Mouse (Mus musculus): ENCODE data around the gene Rpap1.

Gene Rpap1

GRCm38 (mm10) chr2:119787206-119787883 is at the start of gene Rpap1:
Gene Rpap1, minus strand, starts transcription at chr2:119787537.
- DNase-seq (ENCODE audit: low read depth, low spot score): peak; percentile 61

- DNase-seq (ENCODE audit: low read depth, low spot score): no peak
These were observed 46.9 kb upstream of the Rpap1 start for GRCm38 (mm10) chr2:119834231-119834630.

GRCm38 (mm10) chr2:119830579-119830978 is 43.2 kb upstream of the Rpap1 start:
- no peak for DNase-seq (ENCODE audit: low read depth, low spot score)

GRCm38 (mm10) chr2:119821136-119821535 is 33.8 kb upstream of the Rpap1 start:
- no peak for DNase-seq (ENCODE audit: low read depth, low spot score)

- no peak for DNase-seq (ENCODE audit: low read depth, low spot score)
These were observed 31.4 kb upstream of the Rpap1 start for GRCm38 (mm10) chr2:119818668-119819272.

- no peak for DNase-seq (ENCODE audit: low read depth, low spot score)
These were observed 29.7 kb upstream of the Rpap1 start for GRCm38 (mm10) chr2:119817047-119817446.

GRCm38 (mm10) chr2:119816611-119817010 is 29.3 kb upstream of the Rpap1 start:
- DNase-seq (ENCODE audit: low read depth, low spot score): no peak

GRCm38 (mm10) chr2:119814376-119814933 is 27.1 kb upstream of the Rpap1 start:
- no peak for DNase-seq (ENCODE audit: low read depth, low spot score)

GRCm38 (mm10) chr2:119811490-119812146 is 24.3 kb upstream of the Rpap1 start:
- DNase-seq (ENCODE audit: low read depth, low spot score): no peak

- no peak for DNase-seq (ENCODE audit: low read depth, low spot score)
These were observed 23.6 kb upstream of the Rpap1 start for GRCm38 (mm10) chr2:119810890-119811289.

- no peak for DNase-seq (ENCODE audit: low read depth, low spot score)
These were observed 21.5 kb upstream of the Rpap1 start for GRCm38 (mm10) chr2:119808881-119809280.

- DNase-seq (ENCODE audit: low read depth, low spot score): no peak
These were observed 21.1 kb upstream of the Rpap1 start for GRCm38 (mm10) chr2:119808438-119808837.

GRCm38 (mm10) chr2:119805536-119805935 is 18.2 kb upstream of the Rpap1 start:
- no peak for DNase-seq (ENCODE audit: low read depth, low spot score)

- DNase-seq (ENCODE audit: low read depth, low spot score): no peak
These were observed 17.4 kb upstream of the Rpap1 start for GRCm38 (mm10) chr2:119804776-119805175.

- no peak for DNase-seq (ENCODE audit: low read depth, low spot score)
These were observed 16.9 kb upstream of the Rpap1 start for GRCm38 (mm10) chr2:119804275-119804628.

- DNase-seq (ENCODE audit: low read depth, low spot score): no peak
These were observed 16.4 kb upstream of the Rpap1 start for GRCm38 (mm10) chr2:119803618-119804274.

GRCm38 (mm10) chr2:119802767-119803617 is 15.7 kb upstream of the Rpap1 start:
- no peak for DNase-seq (ENCODE audit: low read depth, low spot score)

GRCm38 (mm10) chr2:119800876-119801846 is 13.8 kb upstream of the Rpap1 start:
- no peak for DNase-seq (ENCODE audit: low read depth, low spot score)

GRCm38 (mm10) chr2:119799961-119800550 is 12.7 kb upstream of the Rpap1 start:
- DNase-seq (ENCODE audit: low read depth, low spot score): no peak

Data from c-Kit-negative CD71-positive TER-119-positive erythroid progenitor cells, embryonic 14.5 days (primary cell).